Mouse (Mus musculus) midbrain, postnatal 0 days (tissue): ENCODE measurements around the gene Nrtn. TPM values are rescaled to one million over a fixed set of nuclear protein-coding genes. Genes with fewer than 3 reads are reported as not detected.

Source experiments
- ATAC-seq: fragments of 200-750 bp; cut with Nextera tagmentation; 2 replicates; pipeline ENCODE4 v1.8.0; 2017; ENCODE audit warnings: moderate number of reproducible peaks, mild to moderate bottlenecking, moderate TSS enrichment, moderate library complexity; ENCODE audit not compliant: low FRiP score
- DNase-seq: peaks from one replicate; pipeline ENCODE4 v3.0.0-alpha.2; 2015; ENCODE audit warnings: low spot score
- H3K27ac ChIP-seq: fragments of 300-500 bp; sonication (generic); 2 replicates; pipeline ENCODE4 v1.5.1; 2014; ENCODE audit warnings: low read depth, mild to moderate bottlenecking, low read length, mixed read lengths
- H3K27me3 ChIP-seq: fragments of 300-500 bp; sonication (generic); 2 replicates; pipeline ENCODE4 v1.6.1; 2014; ENCODE audit warnings: low read length, control low read depth, mixed read lengths; ENCODE audit not compliant: insufficient read depth
- H3K36me3 ChIP-seq: fragments of 300-500 bp; sonication (generic); 2 replicates; pipeline ENCODE4 v1.6.1; 2014; ENCODE audit warnings: low read length, control low read depth, mixed read lengths; ENCODE audit not compliant: insufficient read depth
- H3K4me1 ChIP-seq: fragments of 300-500 bp; sonication (generic); 2 replicates; pipeline ENCODE4 v1.6.1; 2014; ENCODE audit warnings: mild to moderate bottlenecking, control low read depth, antibody characterized with exemption, low read length, mixed read lengths; ENCODE audit not compliant: insufficient read depth
- H3K4me2 ChIP-seq: fragments of 300-500 bp; sonication (generic); 2 replicates; pipeline ENCODE4 v1.6.1; 2014; ENCODE audit warnings: low read depth, mild to moderate bottlenecking, low read length, mixed read lengths; ENCODE audit not compliant: poor library complexity, severe bottlenecking
- H3K4me3 ChIP-seq: fragments of 300-500 bp; sonication (generic); 2 replicates; pipeline ENCODE4 v1.5.1; 2014; ENCODE audit warnings: low read depth, mild to moderate bottlenecking, low read length, moderate library complexity
- H3K9ac ChIP-seq: fragments of 300-500 bp; sonication (generic); replicated peaks from 2 replicates; pipeline ENCODE4 v1.6.1; 2014; ENCODE audit warnings: mild to moderate bottlenecking, low read length, moderate library complexity, mixed read lengths; ENCODE audit not compliant: poor library complexity, severe bottlenecking
- H3K9me3 ChIP-seq: fragments of 300-500 bp; sonication (generic); 2 replicates; pipeline ENCODE4 v1.6.1; 2016; ENCODE audit warnings: low read length, control low read depth
- CTCF ChIP-seq: IDR thresholded peaks from 2 replicates; pipeline ENCODE4 v1.5.1; 2016; ENCODE audit warnings: antibody characterized with exemption, mild to moderate bottlenecking
- WGBS: fragments of 180-500 bp; shearing (Covaris S2); extraction: QIAGEN DNeasy Blood & Tissue Kit; methylation state at CpG from one replicate; pipeline ENCODE4 v1.1.7; 2014; 5-methylcytosine and 5-hydroxymethylcytosine counted together
- polyA plus RNA-seq: library from polyadenylated mRNA; unstranded; fragments of >200 nt; fragmentation: Nextera tagmentation; extraction: Ambion mirVana; gene quantifications from 2 replicates; pipeline ENCODE4 v1.2.1, GENCODE M21; 2015
- total RNA-seq: library from RNA; depleted of rRNA; stranded (reverse); fragments of >200 nt; gene quantifications from 2 replicates; pipeline ENCODE4 v1.2.3, GENCODE M21; 2014

Nrtn gene
- total and polyA plus RNA-seq, 2 experiments from 2014 or later: 7.4 to 12.5 TPM

DNA sequence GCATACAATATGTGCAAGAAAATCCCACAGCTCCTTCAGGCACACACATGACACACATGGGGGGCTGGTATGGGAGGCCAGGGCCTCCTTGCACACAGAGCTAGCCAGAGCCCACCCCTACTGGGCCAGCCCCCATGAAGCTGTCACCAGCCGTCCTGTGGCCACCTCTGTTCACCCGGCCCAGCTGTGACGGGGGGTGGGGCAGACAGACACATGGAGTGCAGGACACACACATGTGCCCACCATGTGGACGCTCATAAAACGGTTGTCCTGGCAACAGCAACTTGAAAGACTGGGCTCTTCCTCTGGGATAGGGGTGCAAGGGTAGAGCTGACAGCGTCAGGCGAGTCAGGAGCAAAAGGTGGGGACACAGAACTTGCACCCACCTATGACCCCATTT, 1.9 kb upstream of the Nrtn start:
- Histone ChIP-seq H3K27me3 (peaks cover 36% of the 10 kb centered on the region), H3K4me2 (no peak overlapping the region), H3K36me3 (no peaks in the 10 kb centered on the region), H3K9ac (no peak overlapping the region), H3K4me1 (peaks cover 17% of the 10 kb centered on the region), H3K9me3 (no peaks in the 10 kb centered on the region), H3K27ac (no peak overlapping the region), H3K4me3 (no peak overlapping the region)
- 53% methylated on average over 7 of the region's 7 CpGs for WGBS
- no peak for ATAC-seq
- TF ChIP-seq CTCF: no peak
- DNase-seq: no peak

- no peak overlapping the region for H3K9ac ChIP-seq
- peak overlapping the region; percentile 47; the same call in 1 of the 2 replicates for H3K4me3 ChIP-seq
- DNase-seq (peak; percentile 55), ATAC-seq (no peak)
- no peak overlapping the region for H3K27ac ChIP-seq
- no peaks in the 10 kb centered on the region for H3K36me3 ChIP-seq
- H3K4me1 ChIP-seq: peaks cover 16% of the 10 kb centered on the region
- no peaks in the 10 kb centered on the region for H3K9me3 ChIP-seq
- WGBS: 5% methylated on average over 12 of the region's 12 CpGs
- H3K4me2 ChIP-seq: peak overlapping the region; percentile 91; the same call in 1 of the 2 replicates
- H3K27me3 ChIP-seq: peaks cover 47% of the 10 kb centered on the region
- TF ChIP-seq CTCF: peak; percentile 58
Observed at GRCm38 (mm10) chr17:56758132-56758531, 802 bp upstream of the Nrtn start.

- peak overlapping the region; percentile 54 for H3K9ac ChIP-seq
- H3K27ac ChIP-seq: no peak overlapping the region
- ATAC-seq (0 out of 2 replicates have a peak, but pooled peaks have one; percentile 2), DNase-seq (no peak)
- WGBS: 2% methylated on average over 51 of the region's 51 CpGs
- peaks cover 59% of the 10 kb centered on the region for H3K27me3 ChIP-seq
- H3K4me2 ChIP-seq: peak overlapping the region; percentile 91
- H3K4me3 ChIP-seq: peak overlapping the region; percentile 47
- H3K36me3 ChIP-seq: no peaks in the 10 kb centered on the region
- peak; percentile 46 for TF ChIP-seq CTCF
- H3K4me1 ChIP-seq: peaks cover 8% of the 10 kb centered on the region; the same call in 1 of the 2 replicates
- H3K9me3 ChIP-seq: no peaks in the 10 kb centered on the region
Observed at GRCm38 (mm10) chr17:56756703-56757399, 479 bp downstream of the Nrtn start.

DNA sequence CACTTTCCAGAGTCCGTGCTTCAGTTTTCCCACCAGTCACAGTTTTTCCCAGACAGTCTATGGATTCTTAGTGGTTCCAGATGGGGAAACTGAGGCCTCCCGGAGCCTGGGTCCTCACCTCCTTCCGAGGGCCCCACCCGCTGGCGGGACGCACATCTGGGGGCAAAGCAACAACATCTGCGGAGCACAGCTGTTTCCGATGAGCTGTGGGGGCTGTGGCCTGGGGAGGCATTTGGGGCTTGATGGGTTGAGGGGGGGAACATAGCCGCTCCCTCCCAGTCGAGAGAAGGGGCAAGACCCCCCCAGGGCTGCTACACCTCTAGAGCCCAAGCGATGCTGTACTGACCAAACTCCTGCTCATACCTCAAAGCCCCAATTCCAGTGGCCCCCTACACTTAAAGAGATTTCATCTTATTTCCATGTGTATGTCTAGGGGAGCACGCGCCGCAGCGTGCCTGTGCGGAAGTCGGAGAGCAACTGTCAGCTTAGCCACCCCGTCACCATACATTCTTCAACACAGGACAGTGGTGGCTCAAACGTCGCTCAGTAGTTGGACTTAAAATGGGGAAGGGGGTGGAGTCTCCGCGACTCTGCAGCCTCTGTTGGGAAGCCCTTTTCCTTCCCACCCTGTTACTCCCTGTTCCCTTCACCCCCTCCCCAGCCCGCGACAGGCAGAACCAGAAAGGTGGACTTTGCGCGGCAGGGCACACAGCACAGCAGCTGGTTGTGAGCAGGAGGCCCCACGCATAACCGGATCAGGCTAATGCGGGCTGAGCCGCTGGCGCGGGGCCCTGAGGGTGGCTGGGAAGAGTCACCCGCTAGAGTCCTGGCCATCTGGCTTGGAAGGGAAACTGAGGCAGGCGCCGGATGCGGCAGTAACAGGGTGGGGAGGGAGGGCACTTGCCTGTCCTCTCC, 2.8 kb downstream of the Nrtn start:
- H3K27ac ChIP-seq: no peak overlapping the region
- 13% methylated on average over 36 of the region's 36 CpGs for WGBS
- TF ChIP-seq CTCF: no peak
- DNase-seq: no peak
- H3K9ac ChIP-seq: no peak overlapping the region
- H3K4me2 ChIP-seq: no peak overlapping the region
- H3K27me3 ChIP-seq: peaks cover 56% of the 10 kb centered on the region
- no peaks in the 10 kb centered on the region for H3K9me3 ChIP-seq
- no peaks in the 10 kb centered on the region for H3K36me3 ChIP-seq
- ATAC-seq: no peak
- peaks cover 6% of the 10 kb centered on the region; the same call in 1 of the 2 replicates for H3K4me1 ChIP-seq
- H3K4me3 ChIP-seq: no peak overlapping the region

DNA sequence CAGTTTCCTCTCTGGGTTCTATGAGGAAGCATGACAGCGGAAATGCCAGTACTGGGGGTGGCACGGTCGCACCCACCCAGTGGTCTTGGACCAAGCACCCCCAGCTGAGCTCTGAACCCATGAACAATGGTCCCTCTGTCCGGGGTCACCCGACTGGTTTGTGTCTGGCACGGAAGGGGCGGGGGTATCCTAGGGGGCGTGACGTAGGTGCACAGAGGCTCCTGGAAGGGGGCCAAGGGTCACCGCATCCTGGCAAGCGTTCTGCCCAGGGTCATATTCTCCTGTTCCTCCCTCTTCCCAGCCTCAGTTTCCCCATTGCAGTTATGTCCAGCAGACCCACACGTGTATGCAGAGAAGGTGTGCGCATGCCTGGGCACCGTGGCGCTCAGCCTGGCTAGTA, 3.9 kb downstream of the Nrtn start:
- Histone ChIP-seq H3K36me3 (no peaks in the 10 kb centered on the region), H3K9ac (no peak overlapping the region), H3K27ac (no peak overlapping the region), H3K4me2 (no peak overlapping the region), H3K9me3 (no peaks in the 10 kb centered on the region), H3K4me3 (no peak overlapping the region), H3K4me1 (peaks cover 6% of the 10 kb centered on the region; the same call in 1 of the 2 replicates), H3K27me3 (peaks cover 55% of the 10 kb centered on the region)
- ATAC-seq: no peak
- WGBS: 22% methylated on average over 15 of the region's 15 CpGs
- DNase-seq: no peak
- TF ChIP-seq CTCF: no peak
